Mouse (Mus musculus) hindbrain, embryonic 16.5 days (tissue): Measurements from ENCODE around the gene Mosmo. TPM values are rescaled to one million over a fixed set of nuclear protein-coding genes. Genes with fewer than 3 reads are reported as not detected.

ENCODE experiments used
- ATAC-seq: fragments of 200-750 bp; cut with Nextera tagmentation; 2 replicates; pipeline ENCODE4 v1.8.0; 2017; ENCODE audit warnings: moderate TSS enrichment, moderate library complexity
- H3K27ac ChIP-seq: fragments of 300-500 bp; sonication (generic); 2 replicates; pipeline ENCODE4 v1.5.1; 2014; ENCODE audit warnings: low read depth, mild to moderate bottlenecking, control low read depth, low read length, moderate library complexity
- H3K27me3 ChIP-seq: fragments of 300-500 bp; sonication (generic); replicated peaks from 2 replicates; pipeline ENCODE4 v1.6.1; 2014; ENCODE audit warnings: low read length; ENCODE audit not compliant: control insufficient read depth, insufficient read depth
- H3K36me3 ChIP-seq: fragments of 300-500 bp; sonication (generic); 2 replicates; pipeline ENCODE4 v1.6.1; 2014; ENCODE audit warnings: mild to moderate bottlenecking, low read length, moderate library complexity, mixed read lengths; ENCODE audit not compliant: control insufficient read depth, insufficient read depth
- H3K4me1 ChIP-seq: fragments of 300-500 bp; sonication (generic); 2 replicates; pipeline ENCODE4 v1.6.1; 2014; ENCODE audit warnings: low read depth, low read length; ENCODE audit not compliant: control insufficient read depth, insufficient read depth
- H3K4me2 ChIP-seq: fragments of 300-500 bp; sonication (generic); 2 replicates; pipeline ENCODE4 v1.6.1; 2014; ENCODE audit warnings: mild to moderate bottlenecking, low read length, control low read depth, moderate library complexity
- H3K4me3 ChIP-seq: fragments of 300-500 bp; sonication (generic); 2 replicates; pipeline ENCODE4 v1.5.1; 2014; ENCODE audit warnings: mild to moderate bottlenecking, low read length, control low read depth, moderate library complexity
- H3K9ac ChIP-seq: fragments of 300-500 bp; sonication (generic); 2 replicates; pipeline ENCODE4 v1.6.1; 2014; ENCODE audit warnings: low read depth, mild to moderate bottlenecking, control low read depth, low read length, moderate library complexity
- H3K9me3 ChIP-seq: fragments of 300-500 bp; sonication (generic); 2 replicates; pipeline ENCODE4 v1.6.1; 2014; ENCODE audit warnings: mild to moderate bottlenecking, low read length, moderate library complexity; ENCODE audit not compliant: control insufficient read depth
- WGBS: fragments of 180-500 bp; shearing (Covaris S2); extraction: QIAGEN DNeasy Blood & Tissue Kit; methylation state at CpG from one replicate; pipeline ENCODE4 v1.1.7; 2014; 5-methylcytosine and 5-hydroxymethylcytosine counted together
- polyA plus RNA-seq: library from polyadenylated mRNA; unstranded; fragments of >200 nt; fragmentation: Nextera tagmentation; extraction: Ambion mirVana; gene quantifications from 2 replicates; pipeline ENCODE4 v1.2.1, GENCODE M21; 2015

The Mosmo gene
- 8.0 and 9.2 TPM in 2 replicates for polyA plus RNA-seq

GRCm38 (mm10) chr7:120677001-120677643, at the start of gene Mosmo:
Gene Mosmo, plus strand, starts transcription at chr7:120677618.
- Histone ChIP-seq H3K27ac (peak within 1 kb of the TSS; percentile 88), H3K4me2 (peak within 1 kb of the TSS; percentile 82), H3K36me3 (no peaks in the 10 kb centered on the region), H3K9ac (peak within 1 kb of the TSS; percentile 91), H3K27me3 (no peaks in the 10 kb centered on the region), H3K4me3 (peak within 1 kb of the TSS; percentile 85), H3K9me3 (no peaks in the 10 kb centered on the region), H3K4me1 (peaks cover 27% of the 10 kb centered on the region)
- WGBS, result 1% methylated on average over 36 of the region's 44 CpGs
- ATAC-seq, result peak; percentile 97

DNA sequence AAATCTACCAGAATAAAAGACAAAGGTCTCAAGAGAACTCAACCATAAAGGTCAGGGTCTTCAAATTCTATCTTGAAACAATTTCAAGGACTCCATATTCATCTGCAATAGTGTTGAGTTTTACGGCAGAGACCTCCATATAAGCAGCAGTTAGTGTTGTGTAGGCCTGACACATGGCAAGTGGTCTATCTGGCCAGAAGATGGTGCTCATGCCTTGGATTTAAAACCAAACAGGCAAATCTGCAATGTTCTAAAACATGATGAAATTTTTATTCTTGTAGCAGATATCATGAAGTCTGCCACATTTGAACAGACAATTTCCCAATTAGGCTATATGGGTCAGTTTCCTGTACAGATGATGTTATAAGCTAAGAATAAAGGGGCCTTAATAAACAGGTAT, 44.9 kb upstream of the Mosmo start:
- Histone ChIP-seq H3K4me1 (peaks cover 13% of the 10 kb centered on the region), H3K9me3 (no peaks in the 10 kb centered on the region), H3K4me3 (no peak overlapping the region), H3K36me3 (no peaks in the 10 kb centered on the region), H3K4me2 (no peak overlapping the region), H3K9ac (no peak overlapping the region), H3K27ac (no peak overlapping the region), H3K27me3 (no peaks in the 10 kb centered on the region)
- ATAC-seq, result no peak
- WGBS, result 55% methylated on average over 1 of the region's 1 CpGs

GRCm38 (mm10) chr7:120634301-120634700, 43.1 kb upstream of the Mosmo start:
- H3K4me3 ChIP-seq, result peak overlapping the region; percentile 99
- 7% methylated on average over 9 of the region's 9 CpGs for WGBS
- peak; percentile 9; the same call in 1 of the 2 replicates for ATAC-seq
- peaks cover 5% of the 10 kb centered on the region for H3K36me3 ChIP-seq
- H3K27ac ChIP-seq, result peak overlapping the region; percentile 93
- H3K9ac ChIP-seq, result peak overlapping the region; percentile 99
- H3K27me3 ChIP-seq, result no peaks in the 10 kb centered on the region
- no peaks in the 10 kb centered on the region for H3K9me3 ChIP-seq
- H3K4me1 ChIP-seq, result peaks cover 13% of the 10 kb centered on the region
- H3K4me2 ChIP-seq, result peak overlapping the region; percentile 59

- no peaks in the 10 kb centered on the region for H3K9me3 ChIP-seq
- WGBS, result under 1% methylated on average over 45 of the region's 45 CpGs
- peak within 1 kb of the TSS; percentile 99 for H3K4me3 ChIP-seq
- peak within 1 kb of the TSS; percentile 88 for H3K4me2 ChIP-seq
- peak; percentile 99 for ATAC-seq
- peaks cover 6% of the 10 kb centered on the region for H3K36me3 ChIP-seq
- H3K27ac ChIP-seq, result peak within 1 kb of the TSS; percentile 93
- peak within 1 kb of the TSS; percentile 99 for H3K9ac ChIP-seq
- peaks cover 13% of the 10 kb centered on the region for H3K4me1 ChIP-seq
- no peaks in the 10 kb centered on the region for H3K27me3 ChIP-seq
Measured at GRCm38 (mm10) chr7:120634711-120635361, 42.6 kb upstream of the Mosmo start, which contains the start of gene Uqcrc2. Gene Uqcrc2, plus strand, starts transcription at chr7:120635176.

DNA sequence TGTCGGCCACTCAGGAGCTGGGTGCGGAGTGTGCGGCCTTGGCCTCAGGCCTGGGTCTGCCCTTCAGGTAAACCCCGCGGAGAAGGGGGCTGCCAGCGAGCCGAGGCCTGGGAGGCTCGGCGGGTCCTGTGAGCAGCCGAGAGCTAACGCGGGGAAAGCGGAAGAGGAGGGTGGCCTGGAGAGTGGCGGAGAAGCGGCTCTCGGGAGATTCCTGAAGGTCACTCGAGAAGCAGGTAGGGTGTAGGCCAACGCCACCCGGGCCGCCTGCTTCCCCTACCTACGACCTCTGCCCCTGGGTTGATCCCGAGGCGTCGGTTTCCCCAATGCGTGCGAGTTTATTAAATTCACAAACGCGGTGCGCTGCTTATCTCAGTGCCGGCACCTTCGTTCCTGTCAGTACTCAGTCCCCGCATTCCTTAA, 42.0 kb upstream of the Mosmo start:
- Histone ChIP-seq H3K9me3 (no peaks in the 10 kb centered on the region), H3K9ac (peak overlapping the region; percentile 99), H3K27ac (peak overlapping the region; percentile 93), H3K36me3 (peaks cover 10% of the 10 kb centered on the region), H3K4me1 (peaks cover 13% of the 10 kb centered on the region), H3K4me3 (peak overlapping the region; percentile 99), H3K27me3 (no peaks in the 10 kb centered on the region), H3K4me2 (peak overlapping the region; percentile 88)
- WGBS, result under 1% methylated on average over 32 of the region's 32 CpGs
- peak; percentile 86 for ATAC-seq

- 2% methylated on average over 11 of the region's 11 CpGs for WGBS
- ATAC-seq, result no peak
- peaks cover 12% of the 10 kb centered on the region for H3K36me3 ChIP-seq
- peak overlapping the region; percentile 99 for H3K9ac ChIP-seq
- H3K27ac ChIP-seq, result no peak overlapping the region
- no peaks in the 10 kb centered on the region for H3K9me3 ChIP-seq
- H3K4me2 ChIP-seq, result peak overlapping the region; percentile 88
- no peaks in the 10 kb centered on the region for H3K27me3 ChIP-seq
- peaks cover 13% of the 10 kb centered on the region for H3K4me1 ChIP-seq
- peak overlapping the region; percentile 99 for H3K4me3 ChIP-seq
Measured at GRCm38 (mm10) chr7:120635821-120636220, 41.6 kb upstream of the Mosmo start.

DNA sequence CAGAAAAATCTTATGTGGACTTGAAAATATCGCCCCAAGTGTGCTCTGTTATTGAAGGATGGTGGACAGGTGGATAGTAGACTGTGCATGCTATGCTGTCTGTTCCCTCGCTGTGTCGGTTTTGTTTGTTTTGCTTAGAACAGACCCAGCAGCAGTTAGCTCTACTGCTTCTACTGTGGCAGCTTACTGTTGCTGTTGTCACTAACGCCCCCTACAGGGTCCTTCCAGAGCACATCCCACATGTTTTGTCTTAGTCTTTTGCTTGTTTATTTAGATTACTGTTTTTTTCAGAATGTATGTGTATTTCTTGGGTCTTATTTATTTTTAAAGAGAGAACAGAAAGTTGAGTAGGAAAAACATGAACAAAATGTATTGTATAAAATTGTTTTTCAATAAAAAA, 34.2 kb upstream of the Mosmo start:
- Histone ChIP-seq H3K27me3 (no peaks in the 10 kb centered on the region), H3K36me3 (peaks cover 51% of the 10 kb centered on the region)
- 69% methylated on average over 4 of the region's 4 CpGs for WGBS

DNA sequence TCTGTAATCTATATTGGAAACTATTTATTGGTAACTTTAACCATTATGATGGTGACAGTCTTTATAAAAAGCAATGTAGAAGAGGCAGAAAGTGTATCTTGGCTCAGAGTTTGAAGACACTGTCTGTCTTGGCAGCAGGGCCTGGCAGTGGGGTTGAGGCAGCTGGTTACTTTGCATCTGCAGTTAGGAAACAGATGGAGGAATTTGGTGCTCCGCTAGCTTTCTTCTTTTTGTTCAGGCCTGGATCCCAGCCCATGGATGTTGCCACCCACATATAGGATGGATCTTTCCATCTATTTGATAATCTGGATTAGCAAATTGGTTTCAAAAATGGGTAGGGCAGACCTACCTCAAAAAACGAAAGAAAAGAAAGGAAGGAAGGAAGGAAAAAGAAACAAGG, 29.6 kb upstream of the Mosmo start:
- H3K36me3 ChIP-seq, result peaks cover 64% of the 10 kb centered on the region
- H3K4me3 ChIP-seq, result no peak overlapping the region
- no peak for ATAC-seq
- H3K9ac ChIP-seq, result no peak overlapping the region
- no peaks in the 10 kb centered on the region for H3K9me3 ChIP-seq
- 82% methylated on average over 2 of the region's 2 CpGs for WGBS
- no peak overlapping the region for H3K4me2 ChIP-seq
- no peaks in the 10 kb centered on the region for H3K4me1 ChIP-seq
- no peak overlapping the region for H3K27ac ChIP-seq
- no peaks in the 10 kb centered on the region for H3K27me3 ChIP-seq

More for the DNA sequence above, 34.2 kb upstream of the Mosmo start:
- Histone ChIP-seq H3K4me3 (no peak overlapping the region), H3K27ac (no peak overlapping the region), H3K9ac (no peak overlapping the region), H3K4me1 (no peaks in the 10 kb centered on the region), H3K4me2 (no peak overlapping the region), H3K9me3 (no peaks in the 10 kb centered on the region)
- ATAC-seq, result no peak

DNA sequence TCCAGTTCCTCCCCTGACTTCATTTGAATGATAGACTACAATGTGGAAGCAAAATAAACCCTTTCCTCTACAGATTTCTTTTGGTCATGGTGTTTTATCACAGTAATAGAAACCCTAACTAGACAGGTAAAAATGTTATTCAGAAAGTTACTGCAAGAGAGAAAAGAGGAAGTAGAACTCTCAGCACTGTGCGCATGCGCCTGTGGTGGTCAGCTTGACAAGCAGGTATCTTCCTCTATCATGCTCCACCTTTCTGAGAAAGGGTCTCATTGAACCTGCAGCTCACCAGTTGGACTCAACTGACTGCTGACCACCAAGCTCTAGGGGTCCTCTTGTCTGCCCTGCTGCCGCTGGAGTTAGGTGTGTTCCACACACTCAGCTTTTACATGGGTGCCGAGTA, 15.3 kb upstream of the Mosmo start:
- Histone ChIP-seq H3K4me3 (no peak overlapping the region), H3K4me2 (no peak overlapping the region), H3K27me3 (no peaks in the 10 kb centered on the region), H3K27ac (no peak overlapping the region), H3K9me3 (no peaks in the 10 kb centered on the region), H3K9ac (no peak overlapping the region), H3K4me1 (no peaks in the 10 kb centered on the region), H3K36me3 (peaks cover 10% of the 10 kb centered on the region)
- 91% methylated on average over 4 of the region's 4 CpGs for WGBS
- no peak for ATAC-seq
